Mouse (Mus musculus) spleen, adult 12 weeks (tissue): Measurements from ENCODE around the gene Olfr304.
"Not testable (repeated sequence)": the region's sequence is repeated elsewhere in the genome, so short reads cannot be mapped to it uniquely, and the experiment has no call there.

ENCODE experiments used
- DNase-seq: peaks from one replicate; pipeline ENCODE4 v3.0.0; 2022; ENCODE audit warnings: low spot score

The Olfr304 gene

DNA sequence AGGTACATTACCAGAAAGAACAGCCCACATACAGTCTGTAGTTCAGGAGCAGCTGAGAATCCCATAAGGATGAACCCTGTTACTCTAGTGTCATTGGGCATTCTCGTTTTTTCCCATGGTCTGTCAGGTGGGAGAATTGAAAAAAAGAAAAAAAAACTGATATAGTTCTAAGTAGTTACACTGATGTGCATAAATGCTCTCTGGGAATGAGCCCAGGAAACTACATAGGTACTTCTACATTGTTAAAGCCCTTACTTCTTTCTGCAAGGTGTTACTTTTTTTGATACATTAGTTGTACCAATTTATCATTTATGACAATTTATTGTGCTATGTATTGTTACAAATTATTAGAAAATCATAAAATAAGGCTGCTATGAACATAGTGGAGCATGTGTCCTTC, at the start of gene Olfr304:
Gene Olfr304 (minus strand): TSS at position 101 of the 400 bp plus-strand sequence.
- DNase-seq = no peak

DNA sequence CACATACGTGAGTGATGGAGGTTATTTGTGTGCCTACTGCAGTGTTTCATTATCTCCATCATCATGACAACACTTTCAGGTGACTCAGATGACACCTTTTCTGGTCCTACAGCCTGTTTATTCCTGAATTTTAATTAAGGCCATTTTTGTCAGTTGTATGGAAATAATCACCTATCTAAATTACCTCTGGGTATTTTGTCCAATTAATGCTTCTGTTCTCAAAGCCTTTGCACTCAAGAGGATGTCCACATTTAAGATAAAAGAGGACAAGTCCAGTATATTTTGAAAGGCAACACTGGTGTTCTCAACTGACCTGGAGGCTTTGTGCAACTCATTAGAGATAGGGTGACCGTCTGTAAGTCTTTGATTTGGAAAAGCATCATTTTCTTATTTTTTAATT, 17.1 kb upstream of the Olfr304 start, which contains the start of gene Olfr301:
Gene Olfr301 (plus strand): TSS at position 301 of the 400 bp plus-strand sequence.
- DNase-seq = no peak

DNA sequence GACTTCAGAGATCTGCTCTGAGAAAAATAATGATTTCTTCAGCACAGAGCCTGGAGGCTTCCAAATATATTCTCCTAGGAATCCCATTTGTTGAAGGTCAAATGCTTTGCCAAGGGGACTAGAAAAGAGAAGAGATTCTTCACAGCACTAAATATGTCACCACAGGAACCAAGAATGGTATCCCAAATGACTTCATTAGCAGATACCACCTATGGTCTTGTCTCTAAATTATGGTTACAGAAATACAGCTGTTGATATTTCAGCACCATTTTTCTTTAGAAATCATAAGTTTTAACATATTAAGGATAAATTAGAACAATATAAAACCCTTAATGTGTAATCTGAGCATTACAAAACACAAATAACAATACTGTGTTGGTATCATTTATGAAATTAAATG, 11.2 kb upstream of the Olfr304 start, which contains the start of gene Olfr303:
Gene Olfr303 (minus strand): TSS at position 101 of the 400 bp plus-strand sequence.
- no peak for DNase-seq

DNA sequence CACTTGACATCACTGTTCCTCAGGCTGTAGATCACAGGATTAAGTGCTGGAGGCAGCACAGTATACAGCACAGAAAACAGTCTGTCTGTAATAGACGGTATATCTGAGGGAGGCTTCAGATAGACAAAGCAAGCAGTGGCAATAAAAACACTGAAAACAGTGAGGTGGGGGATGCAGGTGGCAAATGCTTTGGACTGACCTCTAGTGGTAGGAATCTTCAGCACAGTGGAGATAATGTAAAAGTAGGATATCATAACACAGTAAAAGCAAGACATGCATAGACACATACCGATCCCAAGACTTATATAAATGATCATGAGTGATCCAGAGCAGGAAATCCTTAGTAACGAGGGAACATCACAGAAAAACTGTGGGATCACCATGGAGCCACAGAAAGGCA, 689 bp downstream of the Olfr304 start:
- no peak for DNase-seq

DNA sequence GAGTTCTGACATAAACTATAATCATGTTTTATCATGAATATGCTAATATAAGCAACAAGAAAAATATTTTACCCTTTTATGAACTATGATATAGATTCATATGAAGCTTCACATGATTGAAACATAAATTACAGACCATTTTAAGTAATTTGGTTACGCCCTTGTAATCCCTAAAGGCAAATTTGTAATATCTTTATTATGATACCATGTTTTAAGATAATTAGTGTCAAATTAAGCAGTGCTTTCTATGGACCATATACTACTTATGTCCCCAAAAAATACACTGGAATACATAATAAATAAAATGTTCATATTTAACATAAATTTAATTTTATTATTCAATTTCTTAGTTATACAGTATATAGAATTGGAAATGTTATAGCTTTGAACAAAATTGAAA, 19.6 kb downstream of the Olfr304 start, which contains the start of gene Olfr305:
Gene Olfr305 (minus strand): TSS at position 101 of the 400 bp plus-strand sequence.
- no peak for DNase-seq

DNA sequence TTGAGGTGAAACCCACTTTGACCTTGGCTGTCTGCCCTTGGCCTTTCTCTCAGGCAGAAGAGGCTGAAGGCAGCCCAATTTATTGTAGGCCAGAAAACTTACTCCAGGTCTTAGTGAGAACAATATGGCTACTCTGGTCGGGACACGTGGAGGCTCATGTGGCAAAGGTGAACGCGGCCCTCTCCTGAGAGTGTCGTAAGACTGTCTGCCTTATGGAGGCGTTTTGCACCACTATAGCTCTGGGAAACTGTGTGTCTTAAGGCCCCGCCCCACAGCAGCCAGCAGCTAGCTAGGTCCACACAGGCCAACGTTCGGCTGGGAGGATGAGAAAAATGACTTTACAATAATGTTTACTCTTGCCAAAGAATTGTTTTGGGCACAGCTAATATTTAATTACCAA, 40.2 kb downstream of the Olfr304 start:
- DNase-seq = not testable (repeated sequence)

DNA sequence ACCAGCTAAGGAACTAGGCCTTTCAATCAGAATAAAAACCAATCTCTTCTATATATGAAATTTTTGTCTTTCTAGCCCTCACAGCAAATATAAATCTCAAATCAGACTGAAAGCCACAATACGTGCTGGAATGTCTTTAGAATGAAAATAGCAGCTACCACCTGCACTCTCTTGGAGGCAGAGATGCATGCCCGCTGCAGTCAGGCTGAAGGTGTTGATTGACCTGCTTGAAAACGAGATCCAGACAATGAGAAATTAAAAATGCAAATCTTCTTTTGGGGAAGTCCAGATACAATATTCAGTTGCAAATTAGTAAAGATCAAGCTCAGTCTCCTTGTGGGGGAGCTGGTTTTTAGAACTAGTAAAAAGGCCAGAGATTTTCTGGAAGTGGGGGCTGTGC, 42.2 kb downstream of the Olfr304 start:
- DNase-seq = no peak

DNA sequence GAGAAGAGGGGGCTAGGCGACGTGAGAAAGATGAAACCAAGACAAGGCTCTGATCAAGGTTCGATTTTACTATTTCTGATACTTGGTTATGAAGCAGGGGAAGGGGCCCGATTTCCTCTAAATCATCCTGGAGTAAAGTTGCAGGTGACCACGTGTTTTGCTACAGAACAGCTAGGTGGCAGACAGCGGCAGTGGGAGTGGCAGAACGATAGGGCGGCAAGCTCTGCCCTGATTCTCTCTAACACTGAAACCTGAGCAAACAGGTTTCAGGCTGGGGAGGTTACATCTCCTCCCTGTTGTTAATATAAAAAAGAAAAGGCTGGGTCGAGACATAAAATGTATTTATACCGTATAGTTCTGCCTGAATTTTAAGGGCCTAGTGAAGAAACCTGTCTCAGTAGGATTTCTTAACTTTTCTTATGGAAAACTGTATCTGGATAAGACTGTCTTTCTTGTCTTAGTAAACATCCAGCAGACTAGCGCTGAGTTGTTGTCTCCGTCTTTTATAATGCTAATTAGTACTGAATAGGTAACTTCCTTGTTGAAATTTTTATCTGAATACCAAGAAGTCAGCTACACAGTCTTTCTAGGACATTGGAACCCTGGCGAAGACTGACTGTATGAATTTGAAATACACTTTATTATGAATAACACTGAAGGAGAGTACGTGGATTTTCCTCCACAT, 43.4 kb downstream of the Olfr304 start:
- no peak for DNase-seq

DNA sequence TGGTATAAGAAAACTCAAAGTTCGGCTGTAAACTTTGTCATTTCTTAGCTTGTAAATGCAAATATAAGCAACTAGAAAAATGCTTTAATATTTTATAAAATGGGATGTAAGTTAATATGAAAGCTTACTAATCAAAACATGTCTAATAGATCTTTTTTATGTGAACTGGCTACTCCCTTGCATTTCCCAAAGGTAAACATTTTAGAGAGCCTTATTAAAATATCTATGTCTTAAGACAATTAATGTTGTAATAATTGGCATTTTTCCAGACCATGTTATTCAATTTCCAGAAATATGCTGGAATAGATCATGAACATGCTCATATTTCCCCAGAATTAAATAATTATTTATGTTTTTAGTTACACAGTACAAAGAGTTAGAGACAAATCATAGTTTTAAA, 49.0 kb downstream of the Olfr304 start, which contains the start of gene Olfr307:
Gene Olfr307 (minus strand): TSS at position 101 of the 400 bp plus-strand sequence.
- no peak for DNase-seq
